Mouse (Mus musculus) testis, postnatal 14 days (tissue): Measurements from ENCODE around the gene Hspa12a.

Experiments used
- DNase-seq: peaks from one replicate; pipeline ENCODE4 v3.0.0; 2021; ENCODE audit warnings: low spot score

Gene Hspa12a

DNA sequence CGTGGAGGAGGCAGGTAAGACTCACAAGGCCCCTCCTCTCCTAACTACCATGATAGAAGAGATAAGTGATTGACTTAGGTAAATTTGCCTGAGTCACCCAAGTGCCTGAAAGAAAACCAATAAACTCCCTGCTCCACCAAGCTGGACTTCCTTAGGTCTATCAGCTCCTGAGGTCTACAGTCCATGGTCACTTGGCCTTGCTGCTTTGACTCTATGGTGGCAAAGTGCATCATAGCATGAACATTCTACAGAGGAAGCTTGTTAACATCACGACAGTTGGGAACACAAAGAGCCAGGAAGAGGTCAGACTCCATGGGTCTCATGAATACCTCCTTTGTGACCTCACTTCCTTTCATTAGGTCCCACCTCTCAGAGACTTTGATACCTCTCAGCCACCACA, 191.9 kb downstream of the Hspa12a start:
- DNase-seq: no peak

DNA sequence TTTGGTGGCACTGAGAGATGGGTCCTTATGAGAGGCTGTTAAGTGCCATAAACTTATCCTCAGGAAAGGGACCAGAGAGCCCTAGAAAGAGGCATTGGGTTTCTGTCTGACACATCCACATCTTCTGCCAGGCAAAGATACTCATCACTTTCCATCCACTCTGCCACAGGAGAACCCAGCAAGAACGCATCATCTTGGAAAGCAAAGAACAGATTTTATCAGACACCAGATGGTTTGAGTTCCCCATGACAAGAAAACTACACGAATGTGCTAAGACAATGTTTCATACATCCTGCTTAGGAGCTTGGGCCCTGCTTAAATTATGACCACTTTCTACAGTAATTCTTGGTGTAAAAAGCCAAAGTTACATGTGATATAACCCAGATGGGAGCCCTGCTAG, 192.6 kb downstream of the Hspa12a start:
- DNase-seq: no peak

GRCm38 (mm10) chr19:58747498-58748000, 195.9 kb downstream of the Hspa12a start:
- no peak for DNase-seq
